Mouse (Mus musculus): ENCODE measurements around the gene Gm10639. TPM values are rescaled to one million over a fixed set of nuclear protein-coding genes. Genes with fewer than 3 reads are reported as not detected.

Gm10639 gene
- polyA plus RNA-seq, 1 experiment from 2014 or later, result not detected

Other genes starting within 250 kb of the Gm10639 start
- 0.39 and 0.41 TPM in 2 replicates for gene Gcm1, start 238.0 kb upstream of the Gm10639 start, polyA plus RNA-seq (2015; fragmentation: Nextera tagmentation; extraction: Ambion mirVana)
- gene Fbxo9, start 180.9 kb upstream of the Gm10639 start, polyA plus RNA-seq (2015; fragmentation: Nextera tagmentation; extraction: Ambion mirVana), result 38.6 and 42.9 TPM in 2 replicates
- 18.7 and 21.2 TPM in 2 replicates for gene Ick, start 180.7 kb upstream of the Gm10639 start, polyA plus RNA-seq (2015; fragmentation: Nextera tagmentation; extraction: Ambion mirVana)
- 87.5 and 105 TPM in 2 replicates for gene Gsta4, start 107.1 kb upstream of the Gm10639 start, polyA plus RNA-seq (2015; fragmentation: Nextera tagmentation; extraction: Ambion mirVana)
- gene Gsta1, start 59.3 kb upstream of the Gm10639 start, polyA plus RNA-seq (2015; fragmentation: Nextera tagmentation; extraction: Ambion mirVana), result not detected in 2 replicates
- gene Gm3776, start 32.8 kb upstream of the Gm10639 start, polyA plus RNA-seq (2015; fragmentation: Nextera tagmentation; extraction: Ambion mirVana), result 0.25 TPM in 1 of 2 replicates, not detected in the other
- gene Omt2a, start 24.9 kb downstream of the Gm10639 start, polyA plus RNA-seq (2015; fragmentation: Nextera tagmentation; extraction: Ambion mirVana), result not detected in 2 replicates
- gene Omt2b, start 37.7 kb downstream of the Gm10639 start, polyA plus RNA-seq (2015; fragmentation: Nextera tagmentation; extraction: Ambion mirVana), result not detected in 2 replicates
- gene Gsta2, start 65.9 kb downstream of the Gm10639 start, polyA plus RNA-seq (2015; fragmentation: Nextera tagmentation; extraction: Ambion mirVana), result 0.33 TPM in 1 of 2 replicates, not detected in the other
- gene Dppa5a, start 78.3 kb downstream of the Gm10639 start, polyA plus RNA-seq (2015; fragmentation: Nextera tagmentation; extraction: Ambion mirVana), result 0.44 TPM in 1 of 2 replicates, not detected in the other
- gene Ooep, start 88.8 kb downstream of the Gm10639 start, polyA plus RNA-seq (2015; fragmentation: Nextera tagmentation; extraction: Ambion mirVana), result 2.8 and 3.1 TPM in 2 replicates
- gene Ddx43, start 105.9 kb downstream of the Gm10639 start, polyA plus RNA-seq (2015; fragmentation: Nextera tagmentation; extraction: Ambion mirVana), result 0.11 and 0.13 TPM in 2 replicates
- gene Cgas, start 153.3 kb downstream of the Gm10639 start, polyA plus RNA-seq (2015; fragmentation: Nextera tagmentation; extraction: Ambion mirVana), result 1.9 and 2.7 TPM in 2 replicates
- gene Mto1, start 158.3 kb downstream of the Gm10639 start, polyA plus RNA-seq (2015; fragmentation: Nextera tagmentation; extraction: Ambion mirVana), result 22.5 and 22.8 TPM in 2 replicates
- gene Gm17324, start 158.9 kb downstream of the Gm10639 start, polyA plus RNA-seq (2015; fragmentation: Nextera tagmentation; extraction: Ambion mirVana), result 1.0 and 1.3 TPM in 2 replicates
- gene Eef1a1, start 199.2 kb downstream of the Gm10639 start, polyA plus RNA-seq (2015; fragmentation: Nextera tagmentation; extraction: Ambion mirVana), result 4,476 and 4,740 TPM in 2 replicates

Measured in lung, embryonic 16.5 days (tissue).